Mouse (Mus musculus) urinary bladder, adult 18-20 months (tissue): ENCODE data around the gene Cryaa.
"Not testable (repeated sequence)": the region's sequence is repeated elsewhere in the genome, so short reads cannot be mapped to it uniquely, and the experiment has no call there.

Experiments used
- DNase-seq, 2 experiments: peaks; one replicate each; pipeline ENCODE4 v3.0.0; 2022; ENCODE audit warnings: low spot score in 2 of 2, mixed read lengths in 2 of 2

Gene Cryaa

DNA sequence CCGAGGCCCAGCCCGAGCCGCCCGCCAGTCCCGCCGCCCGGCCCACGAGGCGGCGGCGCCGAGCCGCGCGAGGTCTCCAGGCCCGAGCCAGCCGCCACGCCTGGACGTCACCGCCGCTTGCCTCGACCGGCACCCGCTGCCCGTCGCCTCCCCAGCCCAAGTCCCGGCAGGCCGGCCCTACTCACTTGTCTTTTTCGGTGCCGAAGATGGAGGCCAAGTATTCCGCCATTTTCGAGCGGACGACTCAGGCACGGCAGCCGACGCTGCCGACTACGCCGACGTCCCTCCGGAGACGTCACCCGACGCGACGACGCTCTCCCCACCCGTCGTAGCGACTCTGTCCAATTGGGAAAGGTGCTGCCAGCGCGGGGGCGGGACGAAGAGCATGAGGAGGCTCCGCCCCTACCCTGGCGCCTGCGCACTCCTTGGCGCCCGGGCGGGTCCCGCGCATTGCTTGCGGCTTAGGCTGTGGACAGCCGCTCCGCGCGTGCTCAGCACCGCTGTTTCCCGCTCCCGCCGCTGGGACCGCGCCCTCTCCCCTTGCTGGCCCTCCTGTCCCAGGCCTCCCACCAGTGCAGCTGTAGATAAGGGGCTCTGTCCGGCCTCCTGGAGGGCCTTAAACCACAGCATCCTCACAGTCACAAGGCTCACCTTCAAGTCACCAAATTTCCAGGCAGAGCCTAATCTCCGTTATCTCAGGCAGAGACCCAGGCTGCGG is 19.0 kb upstream of the Cryaa start, which contains the start of gene U2af1:
Gene U2af1 (minus strand): TSS at position 425 of the 718 bp plus-strand sequence.
- DNase-seq: peak; percentile 94 to 96

DNA sequence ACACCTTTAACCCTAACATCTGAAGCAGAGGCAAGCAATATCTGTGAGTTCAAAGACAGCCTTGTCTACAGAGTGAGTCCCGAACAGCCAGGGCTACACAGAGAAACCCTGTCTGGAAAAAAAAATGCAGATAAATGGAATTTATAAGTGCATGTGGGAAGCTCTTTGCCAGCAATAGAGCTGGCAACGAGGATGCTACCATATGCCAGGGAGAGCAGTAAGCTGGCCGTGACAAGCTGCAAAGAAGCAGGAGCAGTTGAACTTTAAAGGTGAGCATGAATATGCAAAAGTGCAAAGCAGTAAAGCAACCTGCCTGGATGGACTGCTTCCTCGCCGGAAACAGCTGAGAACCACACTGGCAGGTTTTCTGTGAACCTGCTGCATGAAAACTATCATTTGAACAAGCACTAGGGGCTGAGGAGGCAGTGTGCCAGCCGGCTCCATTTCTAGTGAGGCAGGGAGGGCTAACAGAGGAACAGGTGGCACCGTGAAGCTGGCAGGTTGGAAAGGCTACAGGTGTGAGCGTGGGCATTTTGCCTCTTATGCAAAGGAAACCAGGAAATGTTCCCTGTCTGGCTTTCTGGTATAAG is 16.9 kb upstream of the Cryaa start:
- DNase-seq: no peak

DNA sequence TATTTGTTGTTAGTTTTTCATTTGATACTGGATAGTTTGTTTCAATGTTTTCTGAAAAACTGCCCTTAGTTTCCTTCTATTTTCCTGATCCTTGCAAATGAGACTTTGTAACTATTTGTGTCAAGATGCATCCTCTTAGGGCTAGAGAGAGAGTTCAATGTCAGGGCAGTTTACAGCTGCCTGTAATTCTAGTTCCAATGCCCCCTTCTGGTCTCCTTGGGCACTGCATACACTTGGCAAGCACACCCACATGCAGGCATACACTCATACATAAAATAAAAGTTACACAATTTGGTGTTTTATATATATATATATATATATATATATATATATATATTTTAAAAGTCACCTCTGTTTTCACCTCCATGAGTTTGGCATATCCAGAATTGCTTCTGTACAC is 14.8 kb upstream of the Cryaa start:
- DNase-seq: no peak

DNA sequence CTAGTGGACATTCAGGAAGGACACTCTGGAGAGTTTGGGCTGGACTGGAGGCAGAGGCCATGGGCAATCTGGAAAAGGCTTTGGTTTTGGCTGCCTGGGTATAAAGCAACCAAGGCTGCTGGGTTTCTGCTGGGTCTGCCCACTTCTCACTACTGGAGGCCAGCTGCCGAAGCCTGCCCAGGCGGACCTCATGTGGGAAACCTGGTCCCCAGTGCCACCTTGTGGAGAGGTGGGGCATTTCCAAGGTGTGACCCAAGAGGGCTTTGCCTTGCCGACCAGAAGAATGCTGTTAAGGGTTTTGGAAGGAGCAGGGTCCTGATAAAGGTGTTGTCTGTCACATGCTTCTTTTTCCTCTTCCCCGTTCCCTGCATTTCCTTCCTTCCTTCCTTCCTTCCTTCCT is 12.8 kb upstream of the Cryaa start:
- DNase-seq: peak; percentile 73 to 78

DNA sequence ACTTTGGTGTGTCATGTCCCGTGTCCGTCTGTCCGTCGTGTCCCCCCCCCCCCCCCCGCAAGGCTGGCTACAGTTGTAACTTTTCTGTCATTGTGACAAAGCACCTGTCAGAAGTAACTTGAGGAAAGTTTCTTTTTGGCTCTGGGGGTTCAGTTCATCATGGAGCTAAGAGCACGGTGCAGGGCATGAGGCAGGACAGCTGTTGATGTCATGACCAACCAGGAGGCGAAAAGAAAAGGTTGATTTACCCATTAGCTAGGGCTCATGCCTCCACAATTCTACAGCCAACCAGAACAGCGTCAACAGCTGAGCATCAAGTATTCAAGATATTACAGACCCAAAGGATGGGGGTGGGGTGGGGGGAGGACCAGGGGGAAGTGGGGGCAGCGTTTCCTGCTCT is 9.3 kb upstream of the Cryaa start:
- DNase-seq: no peak

DNA sequence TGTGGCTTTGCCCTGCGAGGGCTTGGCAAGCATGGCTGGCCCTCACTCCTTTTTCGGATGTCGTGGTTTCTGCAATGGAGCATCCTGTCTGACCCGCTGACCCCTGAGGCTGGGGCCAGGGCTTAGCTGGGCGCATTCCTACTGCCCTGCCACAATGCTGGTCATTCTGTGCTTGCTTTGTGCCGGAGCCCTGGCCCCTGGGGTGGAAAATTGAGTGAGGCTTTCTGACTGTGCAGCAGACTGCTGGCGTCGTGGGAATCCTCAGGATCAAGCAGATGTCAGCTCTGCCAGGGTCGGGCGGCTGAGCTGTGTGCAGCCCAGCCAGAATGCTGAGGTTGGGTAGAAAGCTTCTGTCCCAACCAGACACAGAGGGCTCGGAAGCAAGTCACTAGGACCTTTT is 7.4 kb upstream of the Cryaa start:
- no peak for DNase-seq

DNA sequence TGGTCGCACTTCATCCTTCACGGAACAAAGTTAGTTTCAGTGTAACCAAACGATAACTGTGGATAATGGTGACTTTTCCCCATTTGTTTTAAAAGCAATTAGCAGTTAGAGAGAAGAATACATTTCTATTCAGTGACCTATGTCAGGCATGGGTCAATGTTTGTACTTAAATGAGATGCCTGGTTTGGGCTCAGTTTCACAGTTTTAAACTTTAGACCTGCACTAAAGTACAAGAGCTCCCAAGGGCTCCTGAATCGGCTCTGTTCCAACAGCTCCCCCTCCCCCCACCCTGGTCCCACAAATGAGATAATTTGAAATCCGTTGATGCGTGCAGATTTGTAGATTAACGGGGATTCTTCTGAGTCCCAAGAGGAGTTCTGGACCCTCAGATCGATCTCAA is 5.9 kb upstream of the Cryaa start:
- DNase-seq: no peak

DNA sequence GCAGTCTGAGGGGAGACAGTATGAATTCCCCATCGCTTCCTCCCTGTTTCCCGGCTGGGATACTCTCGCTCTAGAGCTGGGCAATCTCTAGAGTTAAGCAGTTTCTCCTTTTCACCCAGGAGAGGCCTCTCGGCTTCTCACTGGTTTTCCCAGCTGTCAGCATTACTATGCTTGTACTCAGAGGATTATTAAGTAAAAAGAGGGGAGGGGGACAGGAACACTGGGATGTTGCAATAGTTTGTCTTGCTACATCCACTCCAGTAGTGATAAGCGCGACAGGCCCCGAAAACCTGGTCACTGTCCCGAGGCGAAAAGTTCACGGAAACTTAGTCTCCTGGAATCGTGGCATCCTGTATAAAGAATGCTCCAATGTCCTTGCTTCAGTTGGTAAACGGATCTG is 5.3 kb upstream of the Cryaa start:
- no peak for DNase-seq

DNA sequence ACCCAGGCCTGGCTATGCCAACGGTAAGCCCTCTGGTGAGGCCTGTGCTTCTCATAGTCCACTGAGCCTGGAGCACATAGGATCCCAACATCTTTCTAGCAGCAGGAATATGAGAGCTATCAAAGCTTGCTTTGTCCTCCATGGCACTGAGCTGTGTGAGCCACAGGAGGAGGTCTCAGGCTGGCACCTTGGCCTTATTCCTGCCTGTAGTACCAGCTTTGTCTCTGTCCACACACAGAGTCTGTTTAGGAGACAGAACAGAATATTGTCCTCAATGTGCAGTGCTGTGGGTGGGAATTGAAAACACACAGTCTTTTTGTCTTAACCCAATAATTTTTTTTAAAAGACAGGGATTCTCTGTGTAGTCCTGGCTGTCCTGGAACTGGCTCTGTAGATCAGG is 3.2 kb upstream of the Cryaa start:
- DNase-seq: no peak

DNA sequence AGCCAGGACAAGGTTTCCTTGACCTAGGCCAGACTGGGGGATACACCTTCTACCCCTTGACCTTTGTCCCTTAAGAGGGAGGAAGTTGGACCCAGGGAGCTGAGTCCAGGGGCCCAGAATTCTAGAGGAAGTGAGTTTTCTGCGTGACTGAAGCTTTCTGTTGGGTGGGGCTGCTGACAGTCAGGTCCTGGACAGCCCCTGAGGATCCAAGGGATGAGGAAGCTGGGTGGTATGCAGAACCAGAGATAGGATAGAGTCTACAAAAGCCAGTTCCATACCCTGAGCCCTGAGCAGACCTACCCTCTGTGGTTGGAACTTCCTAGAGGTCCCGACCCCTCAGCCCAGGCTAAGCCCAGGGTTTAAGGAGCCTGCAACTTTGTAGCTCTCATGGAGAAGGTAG is 2.8 kb downstream of the Cryaa start:
- no peak for DNase-seq

DNA sequence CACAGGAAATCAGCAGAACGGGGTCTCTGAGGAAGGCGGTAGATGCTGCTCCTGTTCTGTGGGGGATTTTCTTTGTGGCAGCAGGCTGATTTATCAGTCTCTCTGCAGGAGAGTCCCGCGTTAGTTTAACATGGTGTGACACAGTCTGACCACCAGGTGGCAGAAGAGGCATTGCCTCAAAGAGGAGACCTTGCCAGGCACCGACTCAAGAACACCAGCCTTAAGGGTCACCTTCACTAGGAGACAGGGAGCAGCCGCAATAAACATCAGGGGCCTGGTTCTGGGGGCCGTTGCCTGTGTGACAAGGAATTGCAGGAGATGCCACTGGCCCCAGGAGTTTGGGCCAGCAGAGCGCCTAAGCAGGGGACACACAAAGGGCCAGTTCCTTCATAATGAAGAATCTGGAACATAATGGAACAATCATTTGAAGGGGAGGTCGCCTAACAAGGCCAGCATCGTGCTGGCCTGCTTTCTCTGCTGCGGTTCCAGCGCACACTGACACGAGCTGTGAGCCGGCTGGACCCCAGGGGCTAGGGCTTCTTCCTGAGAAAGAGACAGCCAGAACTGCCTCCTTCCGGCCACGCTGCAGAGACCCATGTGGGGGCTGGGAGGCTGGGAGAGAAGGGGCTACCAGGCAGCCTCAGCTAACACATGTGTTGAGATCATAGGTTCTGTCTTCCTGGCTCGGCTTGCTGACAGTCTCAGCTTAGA is 8.1 kb downstream of the Cryaa start:
- peak; percentile 63 to 73 for DNase-seq

DNA sequence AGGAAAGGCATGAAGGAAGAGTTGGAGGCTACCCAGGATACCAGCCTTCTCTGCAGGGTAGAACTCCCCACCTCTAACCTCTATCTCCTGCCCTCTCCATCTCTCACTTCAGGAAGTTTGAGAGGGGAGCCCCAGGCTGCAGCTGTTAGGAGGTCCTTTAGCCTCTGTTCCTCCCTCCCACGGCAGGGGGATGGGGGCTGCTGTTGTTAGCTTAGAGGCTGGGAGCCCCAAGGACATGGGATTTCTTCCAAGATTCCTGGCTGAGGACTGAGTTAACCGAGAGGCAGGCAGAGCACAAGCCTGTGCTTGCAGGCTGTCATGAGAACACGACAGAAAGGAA is 8.6 kb downstream of the Cryaa start:
- DNase-seq: no peak

DNA sequence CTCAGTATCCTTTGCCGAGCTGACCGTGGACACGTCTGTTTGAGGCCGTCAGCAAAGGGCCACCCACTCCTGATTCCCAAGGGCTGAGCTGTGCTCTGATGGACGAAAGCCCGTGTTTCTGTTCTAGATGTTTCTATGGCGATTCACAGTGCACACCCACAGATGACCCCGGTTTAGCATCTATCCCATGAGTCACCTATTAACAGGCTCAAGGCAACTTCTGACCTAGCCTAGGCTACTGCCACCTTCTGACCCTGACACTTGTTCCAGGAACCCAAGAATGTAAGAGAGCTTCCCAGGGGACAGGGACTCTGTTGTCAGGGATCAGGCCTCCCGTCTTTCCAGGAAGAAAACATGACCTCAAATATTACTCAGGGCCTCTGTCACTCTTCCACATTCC is 10.5 kb downstream of the Cryaa start:
- DNase-seq: peak in 1 of 2 experiments; percentile 16

DNA sequence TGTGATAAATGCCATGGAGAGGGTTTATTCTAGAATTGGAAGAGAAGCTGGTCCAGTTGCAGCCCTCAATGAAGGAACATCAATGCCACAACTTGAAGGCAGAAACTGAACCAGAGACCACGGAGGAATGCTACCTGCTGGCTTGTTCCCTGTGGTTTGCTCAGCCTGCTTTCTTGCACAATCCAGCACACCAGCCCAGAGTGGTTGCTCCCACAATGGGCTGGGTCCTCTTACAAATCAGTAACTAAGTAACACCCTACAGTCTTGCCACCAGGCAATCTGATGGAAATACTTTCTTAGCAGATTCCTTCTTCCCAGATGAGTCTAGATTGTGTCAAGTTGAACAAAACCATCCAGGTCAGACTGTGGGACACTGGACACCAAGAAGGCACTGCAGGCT is 12.0 kb downstream of the Cryaa start:
- no peak for DNase-seq

DNA sequence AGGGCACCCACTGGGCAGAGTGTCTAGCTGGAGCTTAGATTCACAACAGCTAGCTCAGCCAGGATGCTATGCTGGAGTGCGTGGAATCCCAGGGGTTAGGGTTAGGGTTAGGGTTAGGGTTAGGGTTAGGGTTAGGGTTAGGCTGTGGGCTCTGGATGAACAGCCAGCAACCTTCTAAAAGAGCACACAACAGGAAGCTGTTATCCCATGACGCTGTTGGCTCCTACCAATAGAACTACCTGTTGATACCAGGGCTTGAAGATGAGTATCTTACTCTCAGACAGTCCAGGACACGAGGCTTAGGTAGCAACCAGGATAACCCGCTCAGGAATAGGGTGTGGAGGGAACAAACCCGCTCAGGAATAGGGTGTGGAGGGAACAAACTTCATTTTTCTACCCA is 15.3 kb downstream of the Cryaa start:
- DNase-seq: no peak

DNA sequence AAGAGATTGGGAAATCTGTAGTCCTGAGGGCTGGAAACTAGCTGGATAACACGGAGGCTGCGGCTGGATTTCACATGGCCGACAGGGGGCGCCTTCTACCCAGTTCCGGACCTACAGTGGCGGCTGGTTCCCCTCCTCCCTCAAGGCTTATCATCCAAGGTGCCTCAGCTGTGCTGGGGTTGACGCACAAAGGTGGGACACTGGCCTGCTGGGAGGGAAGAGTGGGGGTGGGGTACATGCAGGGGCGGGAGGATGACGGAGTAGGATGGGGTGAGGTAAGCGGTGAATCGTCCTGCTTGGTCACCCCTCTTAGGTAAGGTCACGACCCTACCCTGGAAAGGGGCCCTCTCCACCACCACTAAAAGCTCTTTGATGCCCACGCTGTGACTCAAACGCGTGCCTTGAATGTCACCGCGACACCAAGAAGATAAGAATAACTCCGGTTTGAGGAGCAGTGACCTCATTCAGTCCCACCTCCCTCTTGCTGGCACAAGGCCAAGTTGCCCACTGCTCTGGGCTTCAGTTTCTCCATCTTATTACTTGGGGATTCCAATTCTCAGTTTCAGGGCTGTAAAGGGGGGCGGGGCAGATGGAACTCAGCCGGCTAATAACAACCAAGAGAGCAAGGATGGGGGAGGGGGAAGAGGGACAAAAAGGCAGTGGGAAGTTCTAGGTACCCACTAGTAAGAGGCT is 15.9 kb downstream of the Cryaa start:
- peak; percentile 71 to 74 for DNase-seq

DNA sequence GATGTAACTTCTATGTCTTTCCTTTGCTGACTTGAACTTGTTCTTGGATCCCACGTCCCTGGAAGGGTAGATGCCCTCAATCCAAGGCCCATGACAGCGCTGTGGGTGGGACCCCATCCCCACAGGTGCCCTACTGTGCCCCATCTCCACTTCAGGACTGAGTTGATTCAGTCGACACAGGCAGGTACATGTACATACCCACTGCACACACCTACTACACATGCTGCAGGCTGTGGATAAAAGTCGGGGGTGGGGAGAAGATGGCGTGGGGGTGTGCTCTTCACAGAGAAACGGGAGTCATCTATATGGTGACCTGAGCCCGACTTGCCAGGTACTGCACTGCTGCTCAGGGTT is 16.4 kb downstream of the Cryaa start:
- DNase-seq: no peak

DNA sequence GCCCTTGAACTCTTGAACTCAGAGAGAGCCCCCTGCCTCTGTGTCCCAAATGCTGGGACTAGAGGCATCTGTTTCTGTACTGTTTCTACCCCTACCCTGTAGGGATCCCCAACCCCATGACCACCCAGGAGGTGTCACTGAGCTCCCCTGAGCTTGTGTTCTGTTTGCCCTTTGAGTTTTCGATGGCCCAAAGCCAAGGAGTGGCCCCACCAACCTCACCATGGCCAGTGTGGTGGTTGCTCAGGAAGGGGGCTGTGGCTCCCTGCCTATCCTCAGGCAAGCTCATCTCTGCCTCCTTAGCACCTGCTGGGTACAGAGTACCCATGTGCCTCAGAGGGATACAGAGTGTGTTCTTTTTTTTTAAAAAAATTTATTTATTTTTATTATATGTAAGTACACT is 17.3 kb downstream of the Cryaa start:
- DNase-seq: no peak

DNA sequence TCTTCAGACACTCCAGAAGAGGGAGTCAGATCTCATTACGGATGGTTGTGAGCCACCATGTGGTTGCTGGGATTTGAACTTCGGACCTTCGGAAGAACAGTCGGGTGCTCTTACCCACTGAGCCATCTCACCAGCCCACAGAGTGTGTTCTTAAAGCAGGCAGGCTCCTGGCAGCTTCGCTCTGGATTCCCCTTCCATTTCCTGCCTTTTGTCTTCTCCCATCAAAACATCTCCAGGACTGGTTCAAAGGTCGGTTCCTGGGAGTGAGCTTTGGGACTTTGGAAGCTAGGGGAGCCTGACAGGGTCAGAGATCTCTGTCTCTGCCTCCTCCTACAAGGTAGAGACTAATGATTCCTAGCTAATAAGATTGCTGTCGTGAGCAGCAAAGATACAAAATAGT is 17.7 kb downstream of the Cryaa start:
- not testable (repeated sequence) for DNase-seq

DNA sequence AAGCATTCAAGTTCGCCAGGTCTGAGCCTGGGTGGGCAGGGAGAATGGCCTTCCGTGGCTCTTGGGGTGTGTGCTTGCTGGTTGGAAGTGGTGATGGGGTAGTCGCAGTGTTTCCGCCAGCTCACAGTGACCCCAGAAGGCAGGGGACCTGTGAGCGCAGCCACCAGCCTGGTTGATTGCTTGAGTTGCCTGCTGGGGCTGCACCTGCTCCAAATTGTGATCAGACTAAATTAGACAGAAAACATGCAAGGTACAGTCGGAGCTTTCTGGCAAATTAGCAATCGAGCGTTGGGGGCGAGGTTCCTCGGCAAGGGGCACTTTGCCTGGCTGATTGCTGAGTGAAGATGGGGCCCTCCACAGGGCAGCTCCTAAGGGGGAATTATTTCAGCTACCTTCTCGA is 20.7 kb downstream of the Cryaa start:
- DNase-seq: no peak

DNA sequence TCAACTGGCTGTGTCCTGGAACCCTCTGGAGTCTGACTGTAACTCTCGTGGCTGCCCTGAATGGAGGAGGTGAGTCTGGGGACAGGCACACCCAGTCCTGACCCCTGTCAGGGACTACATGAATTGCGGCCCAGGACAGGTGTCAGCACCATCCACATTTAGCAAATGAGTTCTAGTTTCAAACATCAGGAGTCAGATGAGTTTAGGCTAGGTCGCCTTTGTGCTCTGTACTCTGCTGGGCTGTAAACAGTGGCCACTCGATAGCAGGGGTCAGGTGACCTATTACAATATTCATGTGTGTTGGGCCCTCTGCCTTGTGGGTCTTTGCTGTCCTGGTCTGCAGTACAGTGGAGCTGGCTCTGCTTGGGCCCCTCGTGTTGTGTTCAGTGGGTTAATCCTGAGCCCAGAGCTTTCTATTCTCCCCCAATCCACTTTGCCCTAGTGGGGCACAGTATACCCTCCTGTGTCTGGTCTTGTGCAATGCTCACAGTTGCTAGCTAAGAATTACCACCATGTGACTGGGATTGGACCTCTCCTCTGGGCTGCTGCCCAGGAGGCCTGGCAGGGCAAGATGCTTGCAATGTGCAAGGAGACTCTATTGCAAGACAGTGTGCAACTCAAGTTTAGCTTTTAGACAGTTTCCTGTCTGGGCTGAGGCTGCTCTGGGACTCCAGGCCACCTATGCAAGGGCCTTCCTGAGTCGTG is 25.8 kb downstream of the Cryaa start:
- DNase-seq: no peak
